Mouse (Mus musculus) erythroblast, embryonic 14.5 days (primary cell): ENCODE measurements around the gene Syt12. TPM values are rescaled to one million over a fixed set of nuclear protein-coding genes. Genes with fewer than 3 reads are reported as not detected.

Experiments
- H3K27me3 ChIP-seq: 2 replicates; pipeline ENCODE4 v1.6.1; 2012; ENCODE audit warnings: inconsistent platforms; ENCODE audit not compliant: control insufficient read depth
- H3K36me3 ChIP-seq: 2 replicates; pipeline ENCODE4 v1.6.1; 2012; ENCODE audit warnings: mild to moderate bottlenecking, inconsistent platforms; ENCODE audit not compliant: control insufficient read depth
- H3K4me1 ChIP-seq: 2 replicates; pipeline ENCODE4 v1.6.1; 2012; ENCODE audit warnings: inconsistent platforms; ENCODE audit not compliant: control insufficient read depth
- H3K4me3 ChIP-seq: replicated peaks from 2 replicates; pipeline ENCODE3; 2012; ENCODE audit warnings: moderate library complexity, mild to moderate bottlenecking, inconsistent platforms
- H3K9me3 ChIP-seq: 2 replicates; pipeline ENCODE4 v1.6.1; 2012; ENCODE audit warnings: low read length, inconsistent platforms, mixed read lengths; ENCODE audit not compliant: control insufficient read depth
- GATA1 ChIP-seq: IDR thresholded peaks from 2 replicates; pipeline ENCODE4 v1.6.1; 2012; ENCODE audit warnings: low read length, inconsistent platforms, mixed read lengths
- TAL1 ChIP-seq: IDR thresholded peaks from 3 replicates; pipeline ENCODE4 v1.6.1; 2012; ENCODE audit warnings: low read length, inconsistent platforms, mixed read lengths
- polyA plus RNA-seq: library from polyadenylated mRNA; stranded (reverse); fragments of >175 nt; gene quantifications from 2 replicates; pipeline ENCODE4 v1.2.3, GENCODE M21; 2012

Gene Syt12
- polyA plus RNA-seq, 1 experiment, result not detected

- Histone ChIP-seq H3K9me3 (no peaks in the 10 kb centered on the region), H3K4me1 (peaks cover 4% of the 10 kb centered on the region), H3K4me3 (no peak overlapping the region), H3K27me3 (peaks cover 10% of the 10 kb centered on the region), H3K36me3 (no peaks in the 10 kb centered on the region)
- TF ChIP-seq GATA1 (no peak), TAL1 (no peak)
Observed at GRCm38 (mm10) chr19:4452525-4452924, 24.7 kb downstream of the Syt12 start.

GRCm38 (mm10) chr19:4451965-4452364, 25.3 kb downstream of the Syt12 start:
- peaks cover 4% of the 10 kb centered on the region for H3K4me1 ChIP-seq
- H3K4me3 ChIP-seq, result no peak overlapping the region
- no peaks in the 10 kb centered on the region for H3K9me3 ChIP-seq
- H3K27me3 ChIP-seq, result peaks cover 10% of the 10 kb centered on the region
- TF ChIP-seq TAL1 (no peak), GATA1 (no peak)
- no peaks in the 10 kb centered on the region for H3K36me3 ChIP-seq

DNA sequence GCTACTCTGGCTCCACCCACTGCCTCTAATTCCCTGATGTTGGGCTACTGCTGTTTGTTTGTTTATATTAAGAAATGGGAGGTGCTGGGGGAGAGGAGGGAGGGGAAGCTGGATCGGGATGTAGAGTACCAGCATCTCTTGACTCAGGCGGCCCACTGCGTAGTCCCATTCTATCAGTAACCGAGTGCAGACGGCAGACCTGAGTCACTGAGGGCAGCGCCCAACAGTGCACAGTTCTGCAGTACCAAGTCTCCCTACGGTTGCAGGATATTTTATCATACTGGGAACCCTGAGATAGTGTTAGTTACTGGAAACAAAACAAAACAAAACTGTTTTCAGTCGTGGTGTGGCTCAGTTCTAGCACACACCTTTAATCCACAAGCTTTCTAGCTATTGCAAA, 26.1 kb downstream of the Syt12 start:
- H3K4me1 ChIP-seq, result peaks cover 3% of the 10 kb centered on the region
- TF ChIP-seq TAL1 (no peak), GATA1 (no peak)
- H3K27me3 ChIP-seq, result peaks cover 5% of the 10 kb centered on the region; the same call in 1 of the 2 replicates
- no peaks in the 10 kb centered on the region for H3K9me3 ChIP-seq
- no peak overlapping the region for H3K4me3 ChIP-seq
- no peaks in the 10 kb centered on the region for H3K36me3 ChIP-seq

- H3K9me3 ChIP-seq, result no peaks in the 10 kb centered on the region
- H3K4me3 ChIP-seq, result no peak overlapping the region
- TF ChIP-seq GATA1 (no peak), TAL1 (no peak)
- H3K27me3 ChIP-seq, result peaks cover 5% of the 10 kb centered on the region; the same call in 1 of the 2 replicates
- no peaks in the 10 kb centered on the region for H3K36me3 ChIP-seq
- H3K4me1 ChIP-seq, result no peaks in the 10 kb centered on the region
Observed at GRCm38 (mm10) chr19:4450666-4451065, 26.6 kb downstream of the Syt12 start.

DNA sequence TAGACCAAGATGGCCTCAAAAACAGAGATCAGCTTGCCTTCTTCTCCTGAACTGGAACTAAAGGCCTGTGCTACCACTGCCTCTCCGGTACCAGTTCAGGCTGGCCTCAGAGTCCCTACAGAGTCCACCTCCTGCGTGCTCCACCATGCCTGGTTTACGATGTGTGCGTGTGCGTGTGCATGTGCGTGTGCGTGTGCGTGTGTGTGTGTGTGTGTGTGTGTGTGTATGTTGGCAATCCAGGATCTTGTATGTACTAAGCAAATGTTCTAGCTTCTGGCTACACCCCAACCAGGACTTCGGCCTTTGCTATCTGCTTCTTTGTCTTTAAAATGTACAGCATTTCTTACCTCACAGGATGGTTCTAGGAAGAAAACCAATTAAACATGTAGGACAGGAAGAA, 28.0 kb downstream of the Syt12 start:
- no peak overlapping the region for H3K4me3 ChIP-seq
- no peaks in the 10 kb centered on the region for H3K27me3 ChIP-seq
- no peaks in the 10 kb centered on the region for H3K36me3 ChIP-seq
- no peaks in the 10 kb centered on the region for H3K9me3 ChIP-seq
- TF ChIP-seq GATA1 (no peak), TAL1 (no peak)
- no peaks in the 10 kb centered on the region for H3K4me1 ChIP-seq

DNA sequence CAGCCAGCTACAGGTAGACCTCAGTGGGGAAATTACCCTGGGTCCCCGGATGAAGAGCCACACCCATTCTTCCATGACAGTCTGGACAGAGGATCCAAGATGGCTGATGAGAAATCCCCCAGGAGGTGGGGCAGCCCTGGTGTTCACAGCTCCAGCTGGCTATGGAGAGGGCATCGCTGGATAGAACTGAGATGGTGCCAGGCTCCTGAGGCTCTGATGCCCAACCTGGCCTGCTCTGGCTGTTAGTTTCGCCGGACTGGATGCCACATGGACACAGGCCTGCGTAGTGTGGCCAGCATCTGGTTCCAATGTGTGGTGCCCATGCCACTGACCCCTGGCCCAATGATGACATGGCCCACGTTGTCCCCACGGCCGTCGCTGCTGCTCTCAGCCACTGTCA, 29.8 kb downstream of the Syt12 start:
- Histone ChIP-seq H3K36me3 (no peaks in the 10 kb centered on the region; the same call in 1 of the 2 replicates), H3K4me3 (no peak overlapping the region), H3K4me1 (no peaks in the 10 kb centered on the region), H3K9me3 (no peaks in the 10 kb centered on the region), H3K27me3 (peaks cover 3% of the 10 kb centered on the region)
- TF ChIP-seq TAL1, result no peak
- TF ChIP-seq GATA1, result no peak

DNA sequence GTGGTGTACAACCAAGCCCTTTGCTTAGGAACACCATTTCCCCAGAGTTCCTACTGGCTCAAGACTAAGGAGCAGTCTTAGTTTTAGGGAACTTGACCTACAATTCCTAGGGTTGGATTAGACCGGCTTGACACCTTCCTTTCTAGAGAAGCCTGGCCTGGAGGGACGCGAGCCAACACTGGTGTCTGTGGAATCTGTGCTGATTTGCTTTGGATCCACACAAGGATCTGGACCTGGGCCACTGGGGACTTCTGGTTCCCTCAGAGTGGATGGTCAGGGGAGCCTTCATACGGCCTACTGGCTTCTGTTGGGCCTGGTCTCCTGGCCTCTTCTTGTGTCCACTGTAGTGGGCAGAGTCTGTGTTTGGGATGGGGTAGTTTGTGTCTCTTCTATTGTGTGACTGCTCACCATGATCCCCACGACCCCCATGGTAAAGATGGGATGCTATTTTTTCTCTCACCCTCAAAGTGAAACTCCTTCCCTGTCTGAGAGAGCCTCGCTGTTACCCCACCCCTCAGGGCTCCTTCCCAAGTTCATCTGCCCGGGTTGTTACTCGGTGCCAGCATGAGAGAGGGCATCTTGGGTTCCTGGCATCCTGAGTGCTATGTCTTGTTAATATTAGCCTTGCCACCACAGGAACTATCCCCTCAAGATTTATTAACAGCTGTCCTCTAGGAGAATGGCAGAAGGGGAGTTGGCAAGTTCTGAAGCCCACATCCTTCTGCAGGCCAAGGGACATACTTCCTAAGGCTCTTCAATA, 30.4 kb downstream of the Syt12 start:
- Histone ChIP-seq H3K27me3 (peaks cover 3% of the 10 kb centered on the region), H3K4me3 (no peak overlapping the region), H3K36me3 (no peaks in the 10 kb centered on the region; the same call in 1 of the 2 replicates), H3K4me1 (peaks cover 1% of the 10 kb centered on the region), H3K9me3 (no peaks in the 10 kb centered on the region)
- no peak for TF ChIP-seq TAL1
- TF ChIP-seq GATA1, result no peak

- no peaks in the 10 kb centered on the region; the same call in 1 of the 2 replicates for H3K36me3 ChIP-seq
- H3K4me1 ChIP-seq, result peaks cover 5% of the 10 kb centered on the region
- H3K9me3 ChIP-seq, result no peaks in the 10 kb centered on the region
- H3K4me3 ChIP-seq, result no peak overlapping the region
- peaks cover 41% of the 10 kb centered on the region for H3K27me3 ChIP-seq
- TF ChIP-seq TAL1 (no peak), GATA1 (no peak)
Observed at GRCm38 (mm10) chr19:4442408-4442807, 34.8 kb downstream of the Syt12 start.

GRCm38 (mm10) chr19:4441621-4442161, 35.6 kb downstream of the Syt12 start:
- TF ChIP-seq TAL1, result no peak
- Histone ChIP-seq H3K27me3 (peaks cover 44% of the 10 kb centered on the region), H3K36me3 (no peaks in the 10 kb centered on the region; the same call in 1 of the 2 replicates), H3K9me3 (no peaks in the 10 kb centered on the region), H3K4me1 (peaks cover 5% of the 10 kb centered on the region), H3K4me3 (no peak overlapping the region)
